Mouse (Mus musculus) forebrain, postnatal 0 days (tissue): ENCODE measurements around the gene 9930111J21Rik2. TPM values are rescaled to one million over a fixed set of nuclear protein-coding genes. Genes with fewer than 3 reads are reported as not detected.
"Not testable (repeated sequence)": the region's sequence is repeated elsewhere in the genome, so short reads cannot be mapped to it uniquely, and the experiment has no call there.

Experiments
- ATAC-seq: fragments of 200-750 bp; cut with Nextera tagmentation; 2 replicates; pipeline ENCODE4 v1.8.0; 2017; ENCODE audit warnings: mild to moderate bottlenecking, moderate library complexity
- DNase-seq: peaks from one replicate; pipeline ENCODE4 v3.0.0-alpha.2; 2015
- H3K27ac ChIP-seq: fragments of 300-500 bp; sonication (generic); 2 replicates; pipeline ENCODE4 v1.5.1; 2014; ENCODE audit warnings: low read depth, mild to moderate bottlenecking, antibody characterized with exemption, low read length, moderate library complexity, mixed read lengths
- H3K27me3 ChIP-seq: fragments of 300-500 bp; sonication (generic); 2 replicates; pipeline ENCODE4 v1.6.1; 2014; ENCODE audit warnings: mild to moderate bottlenecking, low read length, mixed read lengths; ENCODE audit not compliant: insufficient read depth
- H3K36me3 ChIP-seq: fragments of 300-500 bp; sonication (generic); 2 replicates; pipeline ENCODE4 v1.6.1; 2014; ENCODE audit warnings: mild to moderate bottlenecking, moderate library complexity; ENCODE audit not compliant: insufficient read depth
- H3K4me1 ChIP-seq: fragments of 300-500 bp; sonication (generic); 2 replicates; pipeline ENCODE4 v1.6.1; 2014; ENCODE audit warnings: antibody characterized with exemption; ENCODE audit not compliant: insufficient read depth
- H3K4me2 ChIP-seq: fragments of 300-500 bp; sonication (generic); 2 replicates; pipeline ENCODE4 v1.6.1; 2014; ENCODE audit warnings: low read depth, mild to moderate bottlenecking, moderate library complexity
- H3K4me3 ChIP-seq: fragments of 300-500 bp; sonication (generic); 2 replicates; pipeline ENCODE4 v1.5.1; 2014; ENCODE audit warnings: low read depth, low read length, mixed read lengths
- H3K9ac ChIP-seq: fragments of 300-500 bp; sonication (generic); 2 replicates; pipeline ENCODE4 v1.6.1; 2014; ENCODE audit warnings: mild to moderate bottlenecking
- H3K9me3 ChIP-seq: fragments of 300-500 bp; sonication (generic); 2 replicates; pipeline ENCODE4 v1.6.1; 2016; ENCODE audit warnings: low read length
- CTCF ChIP-seq: sonication (generic); IDR thresholded peaks from 2 replicates; pipeline ENCODE4 v1.5.1; 2016; ENCODE audit warnings: antibody characterized with exemption, control low read depth, low read depth
- WGBS: fragments of 180-500 bp; shearing (Covaris S2); extraction: QIAGEN DNeasy Blood & Tissue Kit; methylation state at CpG from one replicate; pipeline ENCODE4 v1.1.7; 2014; 5-methylcytosine and 5-hydroxymethylcytosine counted together
- polyA plus RNA-seq: library from polyadenylated mRNA; unstranded; fragments of >200 nt; fragmentation: Nextera tagmentation; extraction: Ambion mirVana; gene quantifications from 2 replicates; pipeline ENCODE4 v1.2.1, GENCODE M21; 2015
- total RNA-seq: library from RNA; depleted of rRNA; stranded (reverse); fragments of >200 nt; gene quantifications from 2 replicates; pipeline ENCODE4 v1.2.3, GENCODE M21; 2014

9930111J21Rik2 gene
- total and polyA plus RNA-seq, 2 experiments from 2014 or later = 0.29 to 1.0 TPM

- Histone ChIP-seq H3K36me3 (no peaks in the 10 kb centered on the region), H3K4me1 (no peaks in the 10 kb centered on the region)
These were observed 32.8 kb upstream of the 9930111J21Rik2 start for GRCm38 (mm10) chr11:49083808-49084207.

GRCm38 (mm10) chr11:49083146-49083545 is 32.1 kb upstream of the 9930111J21Rik2 start:
- WGBS = 86% methylated on average over 1 of the region's 1 CpGs
- Histone ChIP-seq H3K27me3 (no peaks in the 10 kb centered on the region), H3K36me3 (no peaks in the 10 kb centered on the region), H3K9me3 (no peaks in the 10 kb centered on the region), H3K4me2 (no peak overlapping the region), H3K4me1 (no peaks in the 10 kb centered on the region), H3K27ac (no peak overlapping the region), H3K9ac (no peak overlapping the region), H3K4me3 (no peak overlapping the region)
- TF ChIP-seq CTCF = no peak
- no peak for DNase-seq
- ATAC-seq = no peak

More at GRCm38 (mm10) chr11:49083808-49084207, 32.8 kb upstream of the 9930111J21Rik2 start:
- Histone ChIP-seq H3K27ac (no peak overlapping the region), H3K4me2 (no peak overlapping the region), H3K4me3 (no peak overlapping the region), H3K9me3 (no peaks in the 10 kb centered on the region), H3K27me3 (no peaks in the 10 kb centered on the region), H3K9ac (no peak overlapping the region)
- no peak for TF ChIP-seq CTCF
- 84% methylated on average over 3 of the region's 3 CpGs for whole genome bisulfite sequencing
- no peak for DNase-seq
- ATAC-seq = no peak

- no peak for DNase-seq
- H3K27ac ChIP-seq = no peak overlapping the region
- no peak for ATAC-seq
- TF ChIP-seq CTCF = no peak
- WGBS = 78% methylated on average over 3 of the region's 3 CpGs
- no peaks in the 10 kb centered on the region for H3K27me3 ChIP-seq
- no peak overlapping the region for H3K4me2 ChIP-seq
- H3K9me3 ChIP-seq = no peaks in the 10 kb centered on the region
- H3K36me3 ChIP-seq = no peaks in the 10 kb centered on the region
- no peak overlapping the region for H3K9ac ChIP-seq
- H3K4me3 ChIP-seq = no peak overlapping the region
- H3K4me1 ChIP-seq = no peaks in the 10 kb centered on the region
These were observed 30.8 kb upstream of the 9930111J21Rik2 start for GRCm38 (mm10) chr11:49081886-49082285.

- Histone ChIP-seq H3K9ac (no peak overlapping the region), H3K36me3 (no peaks in the 10 kb centered on the region), H3K4me3 (no peak overlapping the region), H3K4me2 (no peak overlapping the region), H3K27me3 (no peaks in the 10 kb centered on the region), H3K9me3 (no peaks in the 10 kb centered on the region), H3K4me1 (no peaks in the 10 kb centered on the region), H3K27ac (no peak overlapping the region)
- no peak for TF ChIP-seq CTCF
- DNase-seq (no peak), ATAC-seq (no peak)
- WGBS = 82% methylated on average over 4 of the region's 4 CpGs
These were observed 30.3 kb upstream of the 9930111J21Rik2 start for GRCm38 (mm10) chr11:49081356-49081755.

GRCm38 (mm10) chr11:49080636-49081035 is 29.6 kb upstream of the 9930111J21Rik2 start:
- WGBS = 74% methylated on average over 1 of the region's 1 CpGs
- no peak overlapping the region for H3K4me3 ChIP-seq
- H3K27me3 ChIP-seq = no peaks in the 10 kb centered on the region
- H3K4me2 ChIP-seq = no peak overlapping the region
- DNase-seq (no peak), ATAC-seq (no peak)
- H3K9ac ChIP-seq = no peak overlapping the region
- H3K36me3 ChIP-seq = no peaks in the 10 kb centered on the region
- TF ChIP-seq CTCF = no peak
- H3K27ac ChIP-seq = no peak overlapping the region
- no peaks in the 10 kb centered on the region for H3K4me1 ChIP-seq
- no peaks in the 10 kb centered on the region for H3K9me3 ChIP-seq

- WGBS = 90% methylated on average over 3 of the region's 3 CpGs
- H3K9me3 ChIP-seq = no peaks in the 10 kb centered on the region
- no peaks in the 10 kb centered on the region for H3K36me3 ChIP-seq
- H3K4me2 ChIP-seq = no peak overlapping the region
- no peaks in the 10 kb centered on the region for H3K4me1 ChIP-seq
- no peak overlapping the region for H3K4me3 ChIP-seq
- no peak overlapping the region for H3K9ac ChIP-seq
- H3K27ac ChIP-seq = no peak overlapping the region
- H3K27me3 ChIP-seq = no peaks in the 10 kb centered on the region
- DNase-seq = no peak
- no peak for TF ChIP-seq CTCF
- ATAC-seq = no peak
These were observed 27.7 kb upstream of the 9930111J21Rik2 start for GRCm38 (mm10) chr11:49078719-49079118.

- no peaks in the 10 kb centered on the region for H3K36me3 ChIP-seq
- ATAC-seq (no peak), DNase-seq (no peak)
- no peaks in the 10 kb centered on the region for H3K9me3 ChIP-seq
- no peak overlapping the region for H3K27ac ChIP-seq
- H3K4me3 ChIP-seq = no peak overlapping the region
- no peaks in the 10 kb centered on the region for H3K27me3 ChIP-seq
- no peaks in the 10 kb centered on the region for H3K4me1 ChIP-seq
- TF ChIP-seq CTCF = no peak
- no peak overlapping the region for H3K9ac ChIP-seq
- no peak overlapping the region for H3K4me2 ChIP-seq
- 69% methylated on average over 1 of the region's 1 CpGs for WGBS
These were observed 26.0 kb upstream of the 9930111J21Rik2 start for GRCm38 (mm10) chr11:49077012-49077411.

- DNase-seq = not testable (repeated sequence)
These were observed 25.1 kb upstream of the 9930111J21Rik2 start, which contains the start of gene Ifi47 for GRCm38 (mm10) chr11:49076001-49076757. Ifi47 (plus strand) TSS chr11:49076587.

More at GRCm38 (mm10) chr11:49076001-49076757, 25.1 kb upstream of the 9930111J21Rik2 start, which contains the start of gene Ifi47:
- WGBS = 80% methylated on average over 6 of the region's 6 CpGs
- not testable (repeated sequence) for H3K4me1 ChIP-seq, H3K9ac ChIP-seq, H3K27ac ChIP-seq, H3K9me3 ChIP-seq, H3K36me3 ChIP-seq, ATAC-seq, H3K4me3 ChIP-seq, H3K4me2 ChIP-seq, H3K27me3 ChIP-seq
